Mouse (Mus musculus) hindbrain, embryonic 14.5 days (tissue): ENCODE results near the gene Pacsin3. TPM values are rescaled to one million over a fixed set of nuclear protein-coding genes. Genes with fewer than 3 reads are reported as not detected.

Experiments used
- ATAC-seq: fragments of 200-750 bp; cut with Nextera tagmentation; 2 replicates; pipeline ENCODE4 v1.8.0; 2017; ENCODE audit warnings: moderate number of reproducible peaks, mild to moderate bottlenecking, moderate TSS enrichment, moderate library complexity; ENCODE audit not compliant: low FRiP score
- DNase-seq: peaks from one replicate; pipeline ENCODE4 v3.0.0-alpha.2; 2015; ENCODE audit warnings: low spot score
- H3K27ac ChIP-seq: fragments of 300-500 bp; sonication (generic); 2 replicates; pipeline ENCODE4 v1.5.1; 2014; ENCODE audit warnings: mild to moderate bottlenecking, moderate library complexity
- H3K27me3 ChIP-seq: fragments of 300-500 bp; sonication (generic); 2 replicates; pipeline ENCODE4 v1.6.1; 2014; ENCODE audit warnings: mild to moderate bottlenecking, low read length, mixed read lengths; ENCODE audit not compliant: control insufficient read depth, insufficient read depth
- H3K36me3 ChIP-seq: fragments of 300-500 bp; sonication (generic); replicated peaks from 2 replicates; pipeline ENCODE4 v1.6.1; 2014; ENCODE audit not compliant: control insufficient read depth, insufficient read depth
- H3K4me1 ChIP-seq: fragments of 300-500 bp; sonication (generic); replicated peaks from 2 replicates; pipeline ENCODE4 v1.6.1; 2014; ENCODE audit warnings: antibody characterized with exemption, low read length, mixed read lengths; ENCODE audit not compliant: control insufficient read depth, insufficient read depth
- H3K4me2 ChIP-seq: fragments of 300-500 bp; sonication (generic); replicated peaks from 2 replicates; pipeline ENCODE4 v1.6.1; 2014; ENCODE audit warnings: mild to moderate bottlenecking, moderate library complexity
- H3K4me3 ChIP-seq: fragments of 300-500 bp; sonication (generic); replicated peaks from 2 replicates; pipeline ENCODE4 v1.5.1; 2014; ENCODE audit warnings: mild to moderate bottlenecking, low read length
- H3K9ac ChIP-seq: fragments of 300-500 bp; sonication (generic); 2 replicates; pipeline ENCODE4 v1.6.1; 2014
- H3K9me3 ChIP-seq: fragments of 300-500 bp; sonication (generic); 2 replicates; pipeline ENCODE4 v1.6.1; 2016; ENCODE audit warnings: low read length; ENCODE audit not compliant: control insufficient read depth
- WGBS: fragments of 180-500 bp; shearing (Covaris S2); extraction: QIAGEN DNeasy Blood & Tissue Kit; methylation state at CpG from one replicate; pipeline ENCODE4 v1.1.7; 2014; 5-methylcytosine and 5-hydroxymethylcytosine counted together
- polyA plus RNA-seq: library from polyadenylated mRNA; unstranded; fragments of >200 nt; fragmentation: Nextera tagmentation; extraction: Ambion mirVana; gene quantifications from 2 replicates; pipeline ENCODE4 v1.2.1, GENCODE M21; 2014

Gene Pacsin3
- polyA plus RNA-seq, 1 experiment from 2014 or later = 13.5 TPM

DNA sequence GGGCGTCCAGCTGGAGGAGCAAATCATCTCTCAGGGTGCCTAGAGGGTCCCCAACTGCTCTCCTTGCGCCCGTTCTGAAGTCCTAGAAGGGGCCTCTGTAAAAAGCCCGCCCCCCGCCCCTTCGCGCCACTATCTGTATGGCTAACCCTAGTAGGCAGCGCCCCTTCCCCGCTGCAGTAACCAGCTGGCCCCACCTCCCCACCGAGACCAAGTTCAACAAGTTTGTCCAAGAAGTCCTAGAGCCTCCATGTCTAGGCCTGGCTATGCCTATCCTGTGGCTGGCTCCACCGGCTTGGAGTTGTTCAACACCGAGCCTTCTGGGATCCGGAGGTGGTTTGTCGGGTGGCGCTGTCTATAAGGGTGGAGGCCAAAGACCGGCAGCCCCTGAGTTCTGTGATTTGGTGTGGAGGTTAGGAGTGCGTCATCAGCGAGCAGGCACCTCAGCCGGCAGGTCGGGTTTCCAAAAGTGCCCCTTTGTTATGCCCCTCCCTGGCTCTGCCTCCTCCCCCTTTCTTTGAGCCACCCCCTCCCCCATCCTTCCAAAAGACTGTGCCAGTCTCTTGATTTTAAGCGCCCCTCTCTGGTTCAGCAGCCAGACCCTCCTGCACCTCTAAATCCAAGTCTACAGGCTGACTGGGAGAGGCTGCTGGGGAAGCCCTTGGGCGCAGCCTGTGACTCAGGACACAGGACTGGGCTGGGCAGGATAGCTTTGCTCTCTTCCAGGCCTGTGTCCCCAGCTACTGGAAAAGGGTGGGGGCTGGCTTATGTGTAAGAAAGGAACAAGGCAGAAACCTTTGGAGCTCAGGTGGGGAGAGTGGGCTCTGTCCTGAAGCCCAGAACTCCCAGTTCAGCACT lies 1.6 kb downstream of the Pacsin3 start:
- no peaks in the 10 kb centered on the region for H3K9me3 ChIP-seq
- H3K27me3 ChIP-seq = peaks cover 39% of the 10 kb centered on the region
- H3K36me3 ChIP-seq = no peaks in the 10 kb centered on the region
- peak; percentile 56 for ATAC-seq
- H3K9ac ChIP-seq = peak overlapping the region; percentile 52
- DNase-seq = no peak
- peaks cover 36% of the 10 kb centered on the region for H3K4me1 ChIP-seq
- H3K27ac ChIP-seq = peak overlapping the region; percentile 54; the same call in 1 of the 2 replicates
- peak overlapping the region; percentile 91 for H3K4me2 ChIP-seq
- H3K4me3 ChIP-seq = peak overlapping the region; percentile 44
- WGBS = 2% methylated on average over 22 of the region's 22 CpGs

GRCm38 (mm10) chr2:91258054-91258453 lies 2.3 kb downstream of the Pacsin3 start:
- peak overlapping the region; percentile 91 for H3K4me2 ChIP-seq
- peaks cover 36% of the 10 kb centered on the region for H3K4me1 ChIP-seq
- ATAC-seq (peak; percentile 46; the same call in 1 of the 2 replicates), DNase-seq (no peak)
- 46% methylated on average over 5 of the region's 5 CpGs for WGBS
- H3K9me3 ChIP-seq = no peaks in the 10 kb centered on the region
- H3K4me3 ChIP-seq = peak overlapping the region; percentile 44
- peak overlapping the region; percentile 54; the same call in 1 of the 2 replicates for H3K27ac ChIP-seq
- no peaks in the 10 kb centered on the region for H3K36me3 ChIP-seq
- H3K9ac ChIP-seq = peak overlapping the region; percentile 52
- peaks cover 39% of the 10 kb centered on the region for H3K27me3 ChIP-seq

- Histone ChIP-seq H3K36me3 (no peaks in the 10 kb centered on the region), H3K4me2 (peak overlapping the region; percentile 91), H3K4me1 (peaks cover 36% of the 10 kb centered on the region), H3K4me3 (no peak overlapping the region), H3K9me3 (no peaks in the 10 kb centered on the region), H3K27me3 (peaks cover 33% of the 10 kb centered on the region), H3K9ac (no peak overlapping the region), H3K27ac (0 out of 2 replicates have a peak overlapping the region, but pooled peaks have one; percentile 54)
- ATAC-seq = no peak
- 67% methylated on average over 1 of the region's 1 CpGs for WGBS
- DNase-seq = no peak
Observed at GRCm38 (mm10) chr2:91258830-91259229, 3.1 kb downstream of the Pacsin3 start.

- no peak for DNase-seq
- Histone ChIP-seq H3K9ac (no peak overlapping the region), H3K4me1 (peaks cover 40% of the 10 kb centered on the region), H3K9me3 (no peaks in the 10 kb centered on the region), H3K27ac (no peak overlapping the region), H3K36me3 (no peaks in the 10 kb centered on the region), H3K27me3 (peaks cover 27% of the 10 kb centered on the region), H3K4me3 (no peak overlapping the region), H3K4me2 (no peak overlapping the region)
- whole genome bisulfite sequencing = 97% methylated on average over 1 of the region's 1 CpGs
- ATAC-seq = no peak
Observed at GRCm38 (mm10) chr2:91259493-91259892, 3.7 kb downstream of the Pacsin3 start.

- Histone ChIP-seq H3K9me3 (no peaks in the 10 kb centered on the region), H3K4me2 (peak overlapping the region; percentile 82), H3K27ac (peak overlapping the region; percentile 94), H3K27me3 (no peaks in the 10 kb centered on the region), H3K36me3 (peaks cover 24% of the 10 kb centered on the region), H3K4me1 (peaks cover 16% of the 10 kb centered on the region), H3K4me3 (peak overlapping the region; percentile 81), H3K9ac (peak overlapping the region; percentile 51)
- 88% methylated on average over 17 of the region's 17 CpGs for WGBS
- DNase-seq (no peak), ATAC-seq (no peak)
Observed at GRCm38 (mm10) chr2:91263692-91264660, 8.2 kb downstream of the Pacsin3 start.

DNA sequence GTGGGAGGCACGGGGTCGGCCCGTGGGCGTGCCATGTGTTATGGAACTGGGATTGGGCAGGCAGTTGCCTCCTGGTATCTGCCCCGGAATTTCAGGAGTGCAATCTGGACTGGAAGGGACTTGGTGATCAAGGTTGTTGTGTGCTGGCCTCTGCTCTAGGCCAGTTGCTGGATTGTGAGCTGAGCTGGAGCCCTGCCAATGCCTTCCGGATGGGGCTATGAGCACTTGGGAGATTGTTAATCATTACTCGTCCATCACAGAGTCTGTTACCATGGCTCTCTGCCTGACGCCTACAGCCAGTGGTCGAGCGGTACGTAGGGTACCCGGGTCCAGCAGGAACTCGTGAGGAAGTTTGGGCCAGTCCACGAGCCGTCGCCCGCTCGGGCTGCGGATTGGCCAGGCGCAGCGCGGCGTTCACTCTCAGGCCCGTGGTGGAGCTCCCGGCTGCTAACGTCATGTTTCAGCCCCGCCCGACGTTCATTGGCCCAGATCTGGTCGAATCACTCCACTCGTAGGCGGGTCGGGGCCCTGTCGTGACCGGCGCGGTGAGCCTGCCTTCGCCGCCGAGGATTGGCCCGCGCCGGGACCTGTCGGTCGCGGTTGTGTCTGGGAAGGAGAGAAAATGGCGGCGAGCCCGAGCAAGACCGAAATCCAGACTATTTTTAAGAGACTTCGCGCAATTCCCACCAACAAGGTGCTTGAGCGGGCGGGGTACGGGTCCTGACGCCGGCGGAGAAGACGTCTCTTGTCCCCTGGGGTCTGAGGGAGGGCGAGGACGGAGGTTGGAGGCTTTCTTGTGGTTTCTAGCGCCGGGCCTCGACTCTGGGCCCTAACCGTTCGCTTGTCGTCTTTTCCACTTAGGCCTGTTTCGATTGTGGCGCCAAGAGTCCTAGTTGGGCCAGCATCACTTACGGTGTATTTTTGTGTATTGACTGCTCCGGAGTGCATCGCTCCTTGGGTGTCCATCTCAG lies 9.2 kb downstream of the Pacsin3 start, which contains the start of gene Arfgap2:
Gene Arfgap2, plus strand, starts transcription at position 264 of the 971 bp plus-strand sequence.
- peak within 1 kb of the TSS; percentile 94 for H3K27ac ChIP-seq
- ATAC-seq = peak; percentile 99
- H3K4me3 ChIP-seq = peak within 1 kb of the TSS; percentile 81
- H3K36me3 ChIP-seq = peaks cover 34% of the 10 kb centered on the region
- WGBS = 1% methylated on average over 72 of the region's 72 CpGs
- no peaks in the 10 kb centered on the region for H3K9me3 ChIP-seq
- peak within 1 kb of the TSS; percentile 84 for H3K9ac ChIP-seq
- peaks cover 16% of the 10 kb centered on the region for H3K4me1 ChIP-seq
- H3K27me3 ChIP-seq = no peaks in the 10 kb centered on the region
- H3K4me2 ChIP-seq = peak within 1 kb of the TSS; percentile 82
- DNase-seq = peak; percentile 96

DNA sequence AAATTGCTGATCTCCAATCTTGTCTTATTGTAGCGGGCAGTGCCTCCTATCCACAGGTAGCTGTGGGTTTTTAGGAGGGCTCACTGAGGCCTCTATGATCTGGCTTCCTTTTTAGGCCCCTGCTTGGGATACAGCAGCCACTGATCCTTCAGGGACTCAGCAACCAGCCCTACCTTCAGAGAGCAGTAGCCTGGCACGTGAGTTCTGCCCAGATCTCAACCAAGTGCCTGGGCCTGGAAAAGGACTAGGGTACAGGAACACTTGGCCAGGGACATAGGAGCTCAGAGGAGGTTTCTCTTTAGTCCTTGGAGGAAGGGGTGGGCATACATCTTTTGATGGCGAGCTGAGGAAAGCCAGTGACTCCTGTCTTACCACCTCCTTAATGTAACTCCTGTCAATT lies 12.3 kb downstream of the Pacsin3 start:
- Histone ChIP-seq H3K27ac (no peak overlapping the region), H3K4me3 (no peak overlapping the region), H3K4me1 (peaks cover 16% of the 10 kb centered on the region), H3K4me2 (no peak overlapping the region), H3K27me3 (no peaks in the 10 kb centered on the region), H3K9ac (no peak overlapping the region), H3K9me3 (no peaks in the 10 kb centered on the region), H3K36me3 (peaks cover 65% of the 10 kb centered on the region)
- 95% methylated on average over 3 of the region's 3 CpGs for WGBS
- ATAC-seq (no peak), DNase-seq (no peak)

- Histone ChIP-seq H3K9ac (no peak overlapping the region), H3K27me3 (no peaks in the 10 kb centered on the region), H3K9me3 (no peaks in the 10 kb centered on the region), H3K4me3 (no peak overlapping the region), H3K36me3 (peaks cover 71% of the 10 kb centered on the region), H3K4me1 (peaks cover 16% of the 10 kb centered on the region), H3K4me2 (no peak overlapping the region), H3K27ac (no peak overlapping the region)
- DNase-seq = no peak
- no peak for ATAC-seq
- WGBS = 76% methylated on average over 2 of the region's 2 CpGs
Observed at GRCm38 (mm10) chr2:91268706-91269105, 13.0 kb downstream of the Pacsin3 start.
